Mouse (Mus musculus) stomach, embryonic 15.5 days (tissue): ENCODE results near the gene Gm20671. TPM values are rescaled to one million over a fixed set of nuclear protein-coding genes. Genes with fewer than 3 reads are reported as not detected.
"Not testable (repeated sequence)": the region's sequence is repeated elsewhere in the genome, so short reads cannot be mapped to it uniquely, and the experiment has no call there.

ENCODE experiments used
- ATAC-seq: fragments of 200-750 bp; cut with Nextera tagmentation; 2 replicates; pipeline ENCODE4 v1.8.0; 2017; ENCODE audit warnings: low read depth, moderate number of reproducible peaks, moderate TSS enrichment; ENCODE audit not compliant: insufficient read depth, low FRiP score
- H3K27ac ChIP-seq: fragments of 300-500 bp; sonication (generic); 2 replicates; pipeline ENCODE4 v1.5.1; 2015; ENCODE audit warnings: mild to moderate bottlenecking, inconsistent platforms
- H3K27me3 ChIP-seq: fragments of 300-500 bp; sonication (generic); replicated peaks from 2 replicates; pipeline ENCODE4 v1.6.1; 2015; ENCODE audit warnings: inconsistent platforms
- H3K36me3 ChIP-seq: fragments of 300-500 bp; sonication (generic); 2 replicates; pipeline ENCODE4 v1.6.1; 2015; ENCODE audit warnings: inconsistent platforms
- H3K4me1 ChIP-seq: fragments of 300-500 bp; sonication (generic); 2 replicates; pipeline ENCODE4 v1.6.1; 2015; ENCODE audit warnings: inconsistent platforms
- H3K4me2 ChIP-seq: fragments of 300-500 bp; sonication (generic); 2 replicates; pipeline ENCODE4 v1.6.1; 2015; ENCODE audit warnings: mild to moderate bottlenecking, inconsistent platforms
- H3K4me3 ChIP-seq: fragments of 300-500 bp; sonication (generic); replicated peaks from 2 replicates; pipeline ENCODE4 v1.5.1; 2015; ENCODE audit warnings: inconsistent platforms
- H3K9ac ChIP-seq: fragments of 300-500 bp; sonication (generic); 2 replicates; pipeline ENCODE4 v1.6.1; 2015; ENCODE audit warnings: inconsistent platforms
- H3K9me3 ChIP-seq: fragments of 300-500 bp; sonication (generic); 2 replicates; pipeline ENCODE4 v1.6.1; 2016; ENCODE audit warnings: inconsistent platforms
- WGBS: fragments of 180-500 bp; shearing (Covaris S2); methylation state at CpG from one replicate; pipeline ENCODE4 v1.1.7; 2015; 5-methylcytosine and 5-hydroxymethylcytosine counted together
- polyA plus RNA-seq: library from polyadenylated mRNA; unstranded; fragments of >200 nt; fragmentation: Nextera tagmentation; extraction: Ambion mirVana; gene quantifications from 2 replicates; pipeline ENCODE4 v1.2.1, GENCODE M21; 2015

Gene Gm20671
- polyA plus RNA-seq, 1 experiment from 2014 or later = not detected

DNA sequence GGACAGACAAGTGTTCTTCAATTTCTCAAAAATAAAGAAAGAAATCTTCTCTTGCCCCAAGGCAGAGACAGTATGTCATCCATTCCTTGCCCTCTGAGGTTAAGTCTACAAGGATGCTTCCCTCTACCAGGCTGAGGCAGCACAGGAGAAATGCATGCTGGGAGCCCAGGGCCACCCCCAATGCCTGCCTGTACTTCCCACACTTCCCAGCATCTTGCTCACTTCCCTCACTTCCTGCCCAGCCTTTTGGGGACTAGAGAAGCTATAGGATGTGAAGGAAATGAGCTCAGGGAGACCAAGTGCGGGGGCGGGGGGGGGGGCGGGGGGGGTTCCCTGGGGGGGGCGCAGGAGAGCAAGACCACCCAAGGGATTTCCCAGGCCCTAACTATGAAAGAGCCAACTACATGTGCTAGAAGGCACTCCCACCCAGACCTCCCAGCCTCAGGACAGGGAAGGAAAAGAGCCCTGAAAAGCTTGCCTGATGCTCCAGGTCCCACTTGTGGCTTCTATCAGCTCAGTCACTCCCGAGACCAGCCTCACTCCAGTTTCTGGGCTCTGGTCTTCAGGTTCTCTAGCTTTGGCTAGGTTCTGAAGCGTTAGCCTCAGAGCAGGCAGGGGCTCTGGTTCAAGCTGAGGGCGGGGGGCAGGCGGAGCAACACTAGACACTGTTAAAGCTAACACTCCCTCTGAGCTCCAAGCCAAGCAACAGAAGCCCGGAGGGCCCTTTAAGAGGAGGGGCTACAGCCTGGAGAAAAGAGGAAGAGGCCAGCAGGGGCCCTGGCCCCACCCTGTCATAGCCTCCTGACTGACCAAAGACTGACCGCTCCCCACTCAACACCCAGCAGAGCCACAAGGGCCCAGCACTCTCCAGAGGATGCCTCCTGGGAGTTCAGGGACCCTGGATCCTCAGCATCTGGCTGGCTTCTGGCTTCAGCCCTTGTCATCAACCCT lies 80.9 kb downstream of the Gm20671 start:
- H3K4me3 ChIP-seq = peak overlapping the region; percentile 51
- ATAC-seq = peak; percentile 84
- H3K4me2 ChIP-seq = peak overlapping the region; percentile 58
- H3K4me1 ChIP-seq = peaks cover 16% of the 10 kb centered on the region; the same call in 1 of the 2 replicates
- 2% methylated on average over 10 of the region's 10 CpGs for WGBS
- no peaks in the 10 kb centered on the region for H3K36me3 ChIP-seq
- H3K9ac ChIP-seq = peak overlapping the region; percentile 36; the same call in 1 of the 2 replicates
- no peaks in the 10 kb centered on the region for H3K9me3 ChIP-seq
- no peaks in the 10 kb centered on the region for H3K27me3 ChIP-seq
- H3K27ac ChIP-seq = peak overlapping the region; percentile 91

DNA sequence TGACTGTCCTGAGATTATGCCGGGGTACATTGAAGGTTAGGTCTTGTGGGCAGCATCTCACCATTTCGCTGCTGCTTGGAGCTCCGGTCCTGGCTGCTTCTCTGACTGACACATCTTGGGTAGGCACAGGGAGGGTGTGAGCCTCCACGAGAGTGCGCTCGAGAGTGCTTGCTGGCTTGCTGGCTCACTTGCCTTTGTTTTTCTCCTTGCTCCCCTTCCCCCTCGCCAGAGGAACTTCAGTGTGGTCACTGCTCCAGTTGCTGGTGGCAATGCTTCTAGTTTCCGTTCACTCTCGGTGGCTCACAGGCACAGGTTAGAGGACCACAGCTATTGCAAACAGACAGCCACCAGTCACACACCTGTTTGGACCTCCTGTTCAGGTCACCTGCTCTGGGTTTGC lies 84.8 kb downstream of the Gm20671 start:
- H3K9ac ChIP-seq = no peak overlapping the region
- H3K27me3 ChIP-seq = no peaks in the 10 kb centered on the region
- H3K4me3 ChIP-seq = no peak overlapping the region
- H3K9me3 ChIP-seq = no peaks in the 10 kb centered on the region
- peaks cover 14% of the 10 kb centered on the region; the same call in 1 of the 2 replicates for H3K4me1 ChIP-seq
- ATAC-seq = no peak
- no peak overlapping the region for H3K27ac ChIP-seq
- H3K4me2 ChIP-seq = no peak overlapping the region
- H3K36me3 ChIP-seq = 0 out of 2 replicates have a peak, but pooled peaks cover 3% of the 10 kb centered on the region
- WGBS = 58% methylated on average over 9 of the region's 9 CpGs

DNA sequence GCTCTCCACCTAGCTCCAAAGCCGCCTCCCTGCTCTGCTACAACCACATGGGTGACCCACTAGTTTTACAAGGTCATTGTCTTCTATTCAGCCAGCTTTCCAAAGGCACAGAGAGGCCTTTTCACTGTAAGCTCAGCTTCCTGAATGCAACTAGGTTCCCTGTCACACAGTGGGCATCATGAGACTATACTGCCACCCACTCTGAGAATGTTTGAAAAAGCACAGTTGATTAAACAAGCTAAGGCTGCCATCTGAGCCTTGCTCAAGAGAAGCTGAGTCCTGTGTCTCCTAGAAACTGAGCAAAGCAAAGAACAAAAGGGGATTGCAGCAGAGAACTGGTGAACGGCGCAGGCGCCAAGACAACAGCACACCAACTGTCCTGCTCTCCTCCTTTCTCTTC lies 85.5 kb downstream of the Gm20671 start:
- not testable (repeated sequence) for H3K4me1 ChIP-seq, ATAC-seq, H3K27me3 ChIP-seq, H3K4me2 ChIP-seq, H3K4me3 ChIP-seq, H3K36me3 ChIP-seq, H3K9ac ChIP-seq, H3K9me3 ChIP-seq
- H3K27ac ChIP-seq = peak overlapping the region; percentile 57; the same call in 1 of the 2 replicates
- 79% methylated on average over 4 of the region's 4 CpGs for WGBS

DNA sequence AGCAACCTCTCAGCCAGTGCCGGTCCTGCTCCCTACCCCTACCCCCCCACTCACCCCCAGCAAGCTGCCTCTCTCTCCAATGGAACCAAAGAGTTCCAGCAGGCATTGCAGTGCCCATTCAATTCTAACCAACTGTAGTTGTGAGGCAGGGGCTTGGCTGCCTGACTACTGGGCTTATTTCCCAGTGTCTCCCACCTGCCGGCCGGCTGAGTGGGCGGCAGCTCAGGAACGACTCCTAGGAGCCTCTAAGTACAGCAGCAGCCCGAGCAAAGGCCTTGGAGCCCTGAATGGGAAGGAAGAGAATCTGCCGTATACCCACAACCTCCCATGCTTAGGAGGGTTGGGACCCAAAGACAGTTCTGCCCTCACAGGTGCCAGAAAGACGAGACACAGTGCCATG lies 86.1 kb downstream of the Gm20671 start:
- not testable (repeated sequence) for ATAC-seq, H3K4me3 ChIP-seq, H3K27me3 ChIP-seq, H3K36me3 ChIP-seq, H3K4me2 ChIP-seq, H3K9me3 ChIP-seq, H3K9ac ChIP-seq, H3K4me1 ChIP-seq
- peak overlapping the region; percentile 57; the same call in 1 of the 2 replicates for H3K27ac ChIP-seq
- 73% methylated on average over 8 of the region's 8 CpGs for WGBS

DNA sequence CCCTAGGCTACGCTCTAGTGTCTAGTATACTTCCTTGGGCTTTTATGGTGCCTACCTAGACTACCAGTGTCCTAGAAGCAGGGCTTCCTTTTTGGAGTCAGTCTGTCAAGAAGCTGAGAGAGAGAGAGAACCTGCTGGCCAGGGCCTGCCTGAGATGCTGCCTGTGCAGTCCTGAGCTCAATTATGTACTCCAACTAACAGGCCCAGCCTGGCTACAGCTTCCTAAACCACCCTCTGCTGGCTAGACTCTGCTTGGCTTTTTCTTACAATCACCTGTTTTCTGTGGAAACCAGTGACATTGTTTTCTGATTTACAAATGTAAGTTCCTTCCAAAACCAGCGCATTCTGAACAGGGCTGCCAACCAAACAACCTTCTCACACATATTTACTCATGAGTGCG lies 86.8 kb downstream of the Gm20671 start:
- H3K4me1 ChIP-seq = no peaks in the 10 kb centered on the region
- no peaks in the 10 kb centered on the region for H3K27me3 ChIP-seq
- no peaks in the 10 kb centered on the region for H3K9me3 ChIP-seq
- H3K4me3 ChIP-seq = no peak overlapping the region
- no peak overlapping the region for H3K9ac ChIP-seq
- no peak for ATAC-seq
- 78% methylated on average over 3 of the region's 3 CpGs for WGBS
- no peak overlapping the region for H3K4me2 ChIP-seq
- peak overlapping the region; percentile 57; the same call in 1 of the 2 replicates for H3K27ac ChIP-seq
- 0 out of 2 replicates have a peak, but pooled peaks cover 7% of the 10 kb centered on the region for H3K36me3 ChIP-seq

DNA sequence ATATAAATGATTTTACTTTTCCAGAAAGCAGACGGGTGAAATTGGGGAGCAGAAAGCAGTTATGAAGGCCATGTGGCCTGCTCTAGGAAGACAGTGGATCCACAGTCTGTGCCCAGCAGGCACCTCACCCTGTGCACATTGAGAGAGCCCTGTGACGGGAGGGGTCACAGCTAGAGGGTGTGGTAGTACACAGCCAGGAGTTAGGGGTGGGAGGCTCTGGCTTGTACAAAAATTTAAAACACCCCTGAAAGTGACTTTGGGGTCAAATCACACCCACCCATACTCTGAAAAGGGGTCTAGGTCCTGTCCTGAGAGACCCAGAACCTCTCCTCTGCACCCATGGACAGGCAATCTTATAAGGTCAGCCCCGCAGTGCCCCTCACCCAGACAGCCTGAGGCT lies 90.1 kb downstream of the Gm20671 start:
- not testable (repeated sequence) for H3K36me3 ChIP-seq, H3K27me3 ChIP-seq, H3K9me3 ChIP-seq, H3K4me1 ChIP-seq, H3K27ac ChIP-seq, H3K4me2 ChIP-seq, H3K4me3 ChIP-seq, H3K9ac ChIP-seq, ATAC-seq
- 84% methylated on average over 3 of the region's 3 CpGs for WGBS

DNA sequence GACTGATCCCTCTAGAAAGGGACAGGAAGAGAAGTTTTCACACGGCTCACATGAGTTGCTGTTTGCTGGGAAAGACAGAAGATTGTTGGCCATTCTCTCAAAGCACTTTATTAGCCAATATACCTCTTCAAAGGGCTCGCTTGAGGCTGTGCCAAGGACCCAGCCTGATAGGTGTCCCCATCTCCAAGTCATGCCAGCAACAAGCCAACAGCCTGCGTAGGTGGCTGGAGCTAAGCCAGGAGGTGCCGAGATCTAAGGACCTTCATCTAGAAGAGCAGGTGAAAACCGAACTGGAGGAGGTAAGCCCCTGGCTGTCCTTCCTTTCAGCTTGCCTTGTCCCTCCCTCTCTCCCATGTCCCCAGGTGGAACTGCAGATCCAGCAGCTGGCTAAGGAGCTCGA lies 91.1 kb downstream of the Gm20671 start:
- no peak overlapping the region for H3K27ac ChIP-seq
- no peak overlapping the region for H3K4me3 ChIP-seq
- H3K27me3 ChIP-seq = no peaks in the 10 kb centered on the region
- H3K9ac ChIP-seq = no peak overlapping the region
- H3K36me3 ChIP-seq = 0 out of 2 replicates have a peak, but pooled peaks cover 7% of the 10 kb centered on the region
- 89% methylated on average over 6 of the region's 6 CpGs for WGBS
- ATAC-seq = no peak
- no peaks in the 10 kb centered on the region for H3K4me1 ChIP-seq
- no peak overlapping the region for H3K4me2 ChIP-seq
- no peaks in the 10 kb centered on the region for H3K9me3 ChIP-seq

DNA sequence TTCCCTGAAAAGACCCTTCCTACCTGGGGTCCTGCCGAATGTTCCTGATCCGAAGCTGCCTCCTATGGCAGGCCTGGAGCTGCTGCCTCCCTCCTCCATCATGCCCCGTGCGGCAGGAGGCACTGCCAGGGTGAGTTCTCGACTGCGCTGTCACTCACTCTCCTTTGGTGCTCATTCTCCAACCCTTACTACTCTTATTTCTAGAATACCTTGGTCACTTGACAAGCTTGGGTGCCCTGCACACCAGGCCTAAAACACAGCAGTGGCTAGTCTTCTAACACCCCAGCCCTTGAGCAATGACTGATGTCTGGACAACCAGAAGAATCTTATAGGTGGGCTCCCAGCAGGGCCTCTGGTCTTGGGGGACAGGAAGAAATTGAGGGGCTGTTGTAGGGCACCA lies 93.0 kb downstream of the Gm20671 start:
- not testable (repeated sequence) for H3K4me2 ChIP-seq, H3K9me3 ChIP-seq, H3K27ac ChIP-seq, H3K36me3 ChIP-seq, H3K27me3 ChIP-seq, H3K9ac ChIP-seq, H3K4me1 ChIP-seq, H3K4me3 ChIP-seq
- 0 out of 2 replicates have a peak, but pooled peaks have one; percentile 24 for ATAC-seq
- WGBS = 94% methylated on average over 6 of the region's 6 CpGs

DNA sequence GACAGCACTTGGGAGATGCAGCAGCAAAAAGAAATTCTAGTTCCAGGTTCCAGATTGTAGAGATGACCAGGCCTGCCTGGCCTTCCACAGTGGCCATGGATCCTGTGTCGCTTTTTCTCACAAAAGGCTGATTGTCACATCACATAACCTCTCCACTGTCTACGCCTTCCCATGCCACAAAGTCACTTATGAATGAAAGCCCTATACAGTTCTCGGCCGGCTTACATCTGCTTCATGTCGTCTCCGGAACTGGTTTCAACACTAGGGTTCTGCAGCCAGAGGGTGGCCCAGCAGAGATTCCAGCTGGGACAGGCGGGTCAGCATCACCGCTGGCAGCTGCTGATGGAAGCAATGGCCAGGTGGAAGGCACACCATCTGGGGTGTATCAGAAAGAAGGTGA lies 98.1 kb downstream of the Gm20671 start:
- Histone ChIP-seq H3K4me2 (no peak overlapping the region), H3K4me3 (no peak overlapping the region), H3K27me3 (no peaks in the 10 kb centered on the region), H3K36me3 (no peaks in the 10 kb centered on the region), H3K9ac (no peak overlapping the region), H3K27ac (no peak overlapping the region), H3K4me1 (no peaks in the 10 kb centered on the region), H3K9me3 (no peaks in the 10 kb centered on the region)
- 74% methylated on average over 8 of the region's 8 CpGs for WGBS
- ATAC-seq = no peak

DNA sequence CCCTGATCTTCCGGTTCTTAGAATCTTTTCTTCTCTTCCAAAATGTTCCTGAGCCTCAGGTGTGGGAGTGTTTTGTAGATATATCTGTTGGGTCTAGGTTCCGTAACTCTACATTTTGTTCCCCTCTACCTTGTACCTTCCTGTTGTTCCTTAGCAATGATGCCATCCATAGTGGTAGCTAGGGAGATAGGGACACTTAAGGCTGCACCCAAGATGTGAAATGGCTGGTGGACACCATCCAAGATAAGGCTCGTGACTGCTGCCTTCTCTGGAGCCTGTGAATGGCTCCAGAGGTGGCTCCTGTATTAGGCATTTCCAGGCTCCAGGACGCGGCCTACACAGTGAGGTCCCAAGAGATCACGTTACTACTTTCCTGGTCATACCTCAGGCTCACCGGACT lies 98.6 kb downstream of the Gm20671 start:
- no peaks in the 10 kb centered on the region for H3K36me3 ChIP-seq
- ATAC-seq = no peak
- H3K27me3 ChIP-seq = no peaks in the 10 kb centered on the region
- H3K9ac ChIP-seq = no peak overlapping the region
- no peak overlapping the region for H3K4me3 ChIP-seq
- no peaks in the 10 kb centered on the region for H3K4me1 ChIP-seq
- no peak overlapping the region for H3K27ac ChIP-seq
- H3K4me2 ChIP-seq = no peak overlapping the region
- H3K9me3 ChIP-seq = no peaks in the 10 kb centered on the region
- WGBS = 81% methylated on average over 7 of the region's 7 CpGs

DNA sequence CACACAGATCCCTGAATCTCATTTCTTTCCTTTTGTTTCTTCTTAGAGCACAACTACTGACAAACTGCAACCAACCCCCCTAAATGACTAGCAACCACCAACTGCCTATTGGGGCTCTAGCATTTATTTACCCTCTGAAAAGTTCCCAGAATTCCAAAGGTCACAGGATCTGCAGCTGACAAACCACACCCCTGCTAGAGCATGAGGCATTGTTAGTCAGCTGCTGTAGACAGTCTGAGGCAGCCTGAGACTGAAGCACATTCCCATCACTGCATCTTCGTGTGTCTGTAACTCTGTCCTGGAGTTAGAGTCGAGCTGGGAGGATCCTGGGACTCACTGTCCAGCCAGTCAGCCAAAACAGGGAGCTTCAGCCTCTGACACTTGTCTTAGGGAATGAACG lies 101.5 kb downstream of the Gm20671 start:
- not testable (repeated sequence) for H3K9me3 ChIP-seq, H3K27me3 ChIP-seq, H3K9ac ChIP-seq, H3K4me1 ChIP-seq, H3K4me2 ChIP-seq, H3K36me3 ChIP-seq, H3K27ac ChIP-seq, H3K4me3 ChIP-seq
- ATAC-seq = peak; percentile 68; the same call in 1 of the 2 replicates
- 55% methylated on average over 3 of the region's 3 CpGs for WGBS

DNA sequence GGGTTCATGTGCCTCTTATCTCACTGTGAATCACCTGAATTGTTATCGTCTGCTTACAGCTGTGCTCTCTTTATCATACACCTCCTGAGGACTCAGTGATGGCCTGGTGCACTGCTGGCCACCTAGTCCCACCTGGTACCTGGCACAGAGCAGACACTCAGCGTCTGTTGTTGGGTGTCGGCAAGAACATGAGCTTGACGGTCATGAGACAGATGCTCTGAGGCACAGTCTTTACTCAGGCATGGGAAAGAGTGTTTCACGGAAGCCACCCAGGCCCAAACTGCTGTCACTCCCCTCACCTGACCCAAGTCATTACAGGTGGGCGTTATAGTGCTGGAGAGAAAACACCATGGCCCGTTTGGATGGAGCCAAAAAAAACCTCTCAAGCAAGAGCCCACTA lies 102.9 kb downstream of the Gm20671 start:
- Histone ChIP-seq H3K9ac (no peak overlapping the region), H3K36me3 (no peaks in the 10 kb centered on the region), H3K4me3 (no peak overlapping the region), H3K4me2 (no peak overlapping the region), H3K4me1 (no peaks in the 10 kb centered on the region), H3K27me3 (no peaks in the 10 kb centered on the region), H3K27ac (no peak overlapping the region), H3K9me3 (no peaks in the 10 kb centered on the region)
- 82% methylated on average over 7 of the region's 7 CpGs for WGBS
- ATAC-seq = no peak
